Mouse (Mus musculus): Measurements from ENCODE around the gene Rnf150.

DNA sequence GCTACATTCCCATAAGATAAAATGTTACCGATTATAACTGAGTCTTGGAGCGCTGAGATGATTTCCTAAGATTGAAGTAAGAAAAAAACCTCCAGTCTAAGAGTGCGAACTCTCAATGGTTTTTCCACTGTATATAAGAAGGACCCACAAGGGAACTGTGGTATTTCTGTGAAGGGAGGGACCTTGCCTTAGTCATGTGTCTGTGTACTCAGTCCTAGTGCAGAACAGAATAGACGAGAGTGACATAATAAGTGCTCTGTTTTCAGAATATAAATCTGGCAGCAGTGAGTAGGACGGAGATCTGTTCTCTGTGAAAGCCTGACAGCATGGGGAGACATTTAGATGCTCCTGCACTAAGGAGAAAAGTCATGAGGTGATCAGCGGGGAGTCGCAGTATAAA lies 169.6 kb downstream of the Rnf150 start:
- TF ChIP-seq CTCF (IDR thresholded peaks at IDR 0.05; ENCODE audit: low read depth, low read length) (no peak), POLR2A (IDR thresholded peaks at IDR 0.05; ENCODE audit: borderline replicate concordance, low read depth, low read length) (no peak)
